Mouse (Mus musculus) midbrain, postnatal 0 days (tissue): ENCODE results near the gene Fam107b. TPM values are rescaled to one million over a fixed set of nuclear protein-coding genes. Genes with fewer than 3 reads are reported as not detected.

Experiments
- ATAC-seq: fragments of 200-750 bp; cut with Nextera tagmentation; 2 replicates; pipeline ENCODE4 v1.8.0; 2017; ENCODE audit warnings: moderate number of reproducible peaks, mild to moderate bottlenecking, moderate TSS enrichment, moderate library complexity; ENCODE audit not compliant: low FRiP score
- DNase-seq: peaks from one replicate; pipeline ENCODE4 v3.0.0-alpha.2; 2015; ENCODE audit warnings: low spot score
- H3K27ac ChIP-seq: fragments of 300-500 bp; sonication (generic); 2 replicates; pipeline ENCODE4 v1.5.1; 2014; ENCODE audit warnings: low read depth, mild to moderate bottlenecking, low read length, mixed read lengths
- H3K27me3 ChIP-seq: fragments of 300-500 bp; sonication (generic); 2 replicates; pipeline ENCODE4 v1.6.1; 2014; ENCODE audit warnings: low read length, control low read depth, mixed read lengths; ENCODE audit not compliant: insufficient read depth
- H3K36me3 ChIP-seq: fragments of 300-500 bp; sonication (generic); 2 replicates; pipeline ENCODE4 v1.6.1; 2014; ENCODE audit warnings: low read length, control low read depth, mixed read lengths; ENCODE audit not compliant: insufficient read depth
- H3K4me1 ChIP-seq: fragments of 300-500 bp; sonication (generic); 2 replicates; pipeline ENCODE4 v1.6.1; 2014; ENCODE audit warnings: mild to moderate bottlenecking, control low read depth, antibody characterized with exemption, low read length, mixed read lengths; ENCODE audit not compliant: insufficient read depth
- H3K4me2 ChIP-seq: fragments of 300-500 bp; sonication (generic); 2 replicates; pipeline ENCODE4 v1.6.1; 2014; ENCODE audit warnings: low read depth, mild to moderate bottlenecking, low read length, mixed read lengths; ENCODE audit not compliant: poor library complexity, severe bottlenecking
- H3K4me3 ChIP-seq: fragments of 300-500 bp; sonication (generic); 2 replicates; pipeline ENCODE4 v1.5.1; 2014; ENCODE audit warnings: low read depth, mild to moderate bottlenecking, low read length, moderate library complexity
- H3K9ac ChIP-seq: fragments of 300-500 bp; sonication (generic); replicated peaks from 2 replicates; pipeline ENCODE4 v1.6.1; 2014; ENCODE audit warnings: mild to moderate bottlenecking, low read length, moderate library complexity, mixed read lengths; ENCODE audit not compliant: poor library complexity, severe bottlenecking
- H3K9me3 ChIP-seq: fragments of 300-500 bp; sonication (generic); 2 replicates; pipeline ENCODE4 v1.6.1; 2016; ENCODE audit warnings: low read length, control low read depth
- CTCF ChIP-seq: IDR thresholded peaks from 2 replicates; pipeline ENCODE4 v1.5.1; 2016; ENCODE audit warnings: antibody characterized with exemption, mild to moderate bottlenecking
- WGBS: fragments of 180-500 bp; shearing (Covaris S2); extraction: QIAGEN DNeasy Blood & Tissue Kit; methylation state at CpG from one replicate; pipeline ENCODE4 v1.1.7; 2014; 5-methylcytosine and 5-hydroxymethylcytosine counted together
- polyA plus RNA-seq: library from polyadenylated mRNA; unstranded; fragments of >200 nt; fragmentation: Nextera tagmentation; extraction: Ambion mirVana; gene quantifications from 2 replicates; pipeline ENCODE4 v1.2.1, GENCODE M21; 2015
- total RNA-seq: library from RNA; depleted of rRNA; stranded (reverse); fragments of >200 nt; gene quantifications from 2 replicates; pipeline ENCODE4 v1.2.3, GENCODE M21; 2014; rRNA removed

The Fam107b gene
- total and polyA plus RNA-seq, 2 experiments from 2014 or later = 16.0 to 26.8 TPM

DNA sequence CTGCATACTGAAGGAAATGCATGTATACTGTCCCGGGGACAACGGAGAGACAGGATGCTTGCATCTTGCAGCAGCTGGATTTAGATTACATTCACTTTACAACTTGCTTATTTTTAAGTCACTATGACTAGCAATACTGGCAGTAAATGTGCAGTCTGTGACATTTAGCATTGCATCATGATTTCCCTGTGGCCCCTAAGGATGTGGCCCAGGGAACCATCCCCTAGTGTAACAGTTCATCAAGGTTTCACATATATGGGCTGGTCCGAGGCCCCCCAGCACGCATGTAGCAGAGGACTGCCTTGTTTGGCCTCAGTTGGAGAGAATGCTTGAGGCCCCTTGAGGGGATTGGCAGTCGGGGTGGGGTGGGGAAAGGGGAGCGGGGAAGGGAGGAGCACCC is 235.5 kb downstream of the Fam107b start:
- H3K4me1 ChIP-seq = no peaks in the 10 kb centered on the region

DNA sequence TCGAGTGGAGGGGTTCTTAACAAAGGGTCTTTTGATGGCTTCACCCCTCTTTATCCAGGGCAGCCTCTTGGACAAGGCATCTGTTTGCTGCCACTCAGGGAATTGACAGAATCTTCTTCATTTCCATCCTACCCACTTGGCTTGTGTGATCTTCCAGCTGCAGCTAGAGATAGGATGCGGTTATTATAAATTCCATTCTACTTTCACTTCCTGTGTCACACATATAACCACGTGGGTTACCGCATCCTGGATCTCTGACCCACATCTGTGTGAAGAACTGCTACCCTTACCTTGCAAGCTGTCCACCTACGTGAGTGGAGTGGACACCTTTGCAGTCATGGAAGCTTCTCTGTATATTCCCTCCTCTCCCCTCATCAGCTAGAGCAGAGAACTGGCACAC is 240.0 kb downstream of the Fam107b start:
- no peaks in the 10 kb centered on the region for H3K9me3 ChIP-seq
- no peak overlapping the region for H3K9ac ChIP-seq
- DNase-seq (no peak), ATAC-seq (no peak)
- no peak for TF ChIP-seq CTCF
- no peak overlapping the region for H3K4me2 ChIP-seq
- 72% methylated on average over 5 of the region's 5 CpGs for WGBS
- H3K27ac ChIP-seq = no peak overlapping the region
- H3K4me1 ChIP-seq = no peaks in the 10 kb centered on the region
- no peak overlapping the region for H3K4me3 ChIP-seq
- no peaks in the 10 kb centered on the region for H3K27me3 ChIP-seq
- H3K36me3 ChIP-seq = no peaks in the 10 kb centered on the region

More for the DNA sequence above, 235.5 kb downstream of the Fam107b start:
- 64% methylated on average over 6 of the region's 6 CpGs for WGBS
- H3K27ac ChIP-seq = no peak overlapping the region
- no peak for ATAC-seq
- H3K9me3 ChIP-seq = no peaks in the 10 kb centered on the region
- no peak for DNase-seq
- TF ChIP-seq CTCF = no peak
- H3K27me3 ChIP-seq = no peaks in the 10 kb centered on the region
- H3K9ac ChIP-seq = no peak overlapping the region
- H3K36me3 ChIP-seq = no peaks in the 10 kb centered on the region
- H3K4me3 ChIP-seq = no peak overlapping the region
- no peak overlapping the region for H3K4me2 ChIP-seq

GRCm38 (mm10) chr2:3816142-3816609 is 245.9 kb downstream of the Fam107b start:
- H3K4me2 ChIP-seq = no peak overlapping the region
- H3K27ac ChIP-seq = peak overlapping the region; percentile 2; the same call in 1 of the 2 replicates
- H3K4me3 ChIP-seq = no peak overlapping the region
- H3K36me3 ChIP-seq = no peaks in the 10 kb centered on the region
- 42% methylated on average over 6 of the region's 6 CpGs for WGBS
- H3K4me1 ChIP-seq = no peaks in the 10 kb centered on the region
- H3K27me3 ChIP-seq = no peaks in the 10 kb centered on the region
- ATAC-seq = peak; percentile 68; the same call in 1 of the 2 replicates
- TF ChIP-seq CTCF = peak; percentile 70
- no peaks in the 10 kb centered on the region for H3K9me3 ChIP-seq
- peak; percentile 94 for DNase-seq
- no peak overlapping the region for H3K9ac ChIP-seq

DNA sequence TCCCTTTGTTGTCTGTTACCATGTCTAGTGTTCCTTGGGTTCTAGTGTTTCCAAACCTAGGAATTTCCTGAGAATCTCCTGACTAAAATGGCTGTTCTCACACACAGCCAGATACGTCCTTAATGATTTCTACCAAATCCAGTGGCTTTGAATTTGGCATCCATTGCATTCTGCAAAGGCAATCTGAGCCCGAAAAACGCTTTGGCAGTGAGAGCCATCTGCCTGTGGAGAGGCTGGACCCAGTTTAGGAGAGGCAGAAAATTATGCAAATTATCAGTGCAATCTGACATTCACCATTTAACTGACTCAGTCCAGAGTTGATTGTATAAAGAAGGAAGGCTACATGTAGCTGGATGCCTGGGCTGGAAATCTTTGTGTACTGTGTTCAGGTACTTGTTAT is 247.3 kb downstream of the Fam107b start:
- H3K4me1 ChIP-seq = no peaks in the 10 kb centered on the region
- no peak overlapping the region for H3K9ac ChIP-seq
- no peaks in the 10 kb centered on the region for H3K36me3 ChIP-seq
- no peaks in the 10 kb centered on the region for H3K9me3 ChIP-seq
- no peaks in the 10 kb centered on the region for H3K27me3 ChIP-seq
- H3K27ac ChIP-seq = no peak overlapping the region
- WGBS = 93% methylated on average over 3 of the region's 3 CpGs
- DNase-seq (peak; percentile 45), ATAC-seq (no peak)
- no peak overlapping the region for H3K4me2 ChIP-seq
- H3K4me3 ChIP-seq = no peak overlapping the region
- no peak for TF ChIP-seq CTCF

GRCm38 (mm10) chr2:3822483-3823455 is 252.5 kb downstream of the Fam107b start:
- WGBS = 77% methylated on average over 8 of the region's 8 CpGs
- ATAC-seq = no peak
- no peak for DNase-seq

More at GRCm38 (mm10) chr2:3822483-3823455, 252.5 kb downstream of the Fam107b start:
- Histone ChIP-seq H3K9ac (no peak overlapping the region), H3K4me1 (no peaks in the 10 kb centered on the region), H3K9me3 (no peaks in the 10 kb centered on the region), H3K4me3 (no peak overlapping the region), H3K27ac (no peak overlapping the region), H3K4me2 (no peak overlapping the region), H3K36me3 (no peaks in the 10 kb centered on the region), H3K27me3 (no peaks in the 10 kb centered on the region)
- no peak for TF ChIP-seq CTCF

Other genes starting within 250 kb of the Fam107b start
- 6.0 and 8.5 TPM in 2 replicates for gene Rpp38, start 237.8 kb upstream of the Fam107b start, total RNA-seq
- gene Rpp38, start 237.8 kb upstream of the Fam107b start, polyA plus RNA-seq = 7.3 TPM in 2 replicates
- gene Acbd7, start 234.3 kb upstream of the Fam107b start, total RNA-seq = 1.5 TPM in 1 of 2 replicates, not detected in the other
- 10.5 and 12.3 TPM in 2 replicates for gene Acbd7, start 234.3 kb upstream of the Fam107b start, polyA plus RNA-seq
- gene Olah, start 173.3 kb upstream of the Fam107b start, total RNA-seq = not detected in 2 replicates
- 0.11 and 0.20 TPM in 2 replicates for gene Olah, start 173.3 kb upstream of the Fam107b start, polyA plus RNA-seq
- gene Meig1, start 147.8 kb upstream of the Fam107b start, total RNA-seq = 0.76 and 7.2 TPM in 2 replicates
- 10.3 and 19.0 TPM in 2 replicates for gene Meig1, start 147.8 kb upstream of the Fam107b start, polyA plus RNA-seq
- 6.6 and 9.4 TPM in 2 replicates for gene Dclre1c, start 146.4 kb upstream of the Fam107b start, total RNA-seq
- 6.3 and 6.8 TPM in 2 replicates for gene Dclre1c, start 146.4 kb upstream of the Fam107b start, polyA plus RNA-seq
- 5.6 and 6.7 TPM in 2 replicates for gene Suv39h2, start 95.5 kb upstream of the Fam107b start, total RNA-seq
- gene Suv39h2, start 95.5 kb upstream of the Fam107b start, polyA plus RNA-seq = 4.8 and 4.9 TPM in 2 replicates
- gene Gm45902, start 57.7 kb upstream of the Fam107b start, total RNA-seq = 10.6 TPM in 2 replicates
- gene Gm45902, start 57.7 kb upstream of the Fam107b start, polyA plus RNA-seq = 4.8 and 5.2 TPM in 2 replicates
- 45.1 and 47.2 TPM in 2 replicates for gene Hspa14, start 57.7 kb upstream of the Fam107b start, total RNA-seq
- gene Hspa14, start 57.7 kb upstream of the Fam107b start, polyA plus RNA-seq = 42.7 and 45.8 TPM in 2 replicates
- gene Cdnf, start 57.5 kb upstream of the Fam107b start, total RNA-seq = 0.47 and 0.55 TPM in 2 replicates
- gene Cdnf, start 57.5 kb upstream of the Fam107b start, polyA plus RNA-seq = 0.23 and 0.58 TPM in 2 replicates